Mouse (Mus musculus): ENCODE data around the gene Tgfbr3.

- TF ChIP-seq CTCF (IDR thresholded peaks at IDR 0.05; ENCODE audit: borderline replicate concordance, control insufficient read depth, extremely low read depth, insufficient read depth, low read length, poor library complexity): no peak
- TF ChIP-seq POLR2A (IDR thresholded peaks at IDR 0.05; ENCODE audit: control insufficient read depth, extremely low read depth, insufficient read depth, low read length, poor library complexity): no peak
These were observed 201.3 kb downstream of the Tgfbr3 start for GRCm38 (mm10) chr5:107087829-107088808.
